Mouse (Mus musculus) natural killer cell, adult 2 months (primary cell): ENCODE measurements at regions not wholly inside any gene's neighbourhood (a gene's known extent, or its start where the extent isn't known, plus 50 kb on each side); places are given as distances from the start of the nearest gene placed in this dataset.
"Not testable (repeated sequence)": the region's sequence is repeated elsewhere in the genome, so short reads cannot be mapped to it uniquely, and the experiment has no call there.

ENCODE experiments used
- DNase-seq, 2 experiments: peaks; one replicate each; pipeline ENCODE4 v3.0.0; 2022; ENCODE audit warnings: low spot score in 2 of 2

DNA sequence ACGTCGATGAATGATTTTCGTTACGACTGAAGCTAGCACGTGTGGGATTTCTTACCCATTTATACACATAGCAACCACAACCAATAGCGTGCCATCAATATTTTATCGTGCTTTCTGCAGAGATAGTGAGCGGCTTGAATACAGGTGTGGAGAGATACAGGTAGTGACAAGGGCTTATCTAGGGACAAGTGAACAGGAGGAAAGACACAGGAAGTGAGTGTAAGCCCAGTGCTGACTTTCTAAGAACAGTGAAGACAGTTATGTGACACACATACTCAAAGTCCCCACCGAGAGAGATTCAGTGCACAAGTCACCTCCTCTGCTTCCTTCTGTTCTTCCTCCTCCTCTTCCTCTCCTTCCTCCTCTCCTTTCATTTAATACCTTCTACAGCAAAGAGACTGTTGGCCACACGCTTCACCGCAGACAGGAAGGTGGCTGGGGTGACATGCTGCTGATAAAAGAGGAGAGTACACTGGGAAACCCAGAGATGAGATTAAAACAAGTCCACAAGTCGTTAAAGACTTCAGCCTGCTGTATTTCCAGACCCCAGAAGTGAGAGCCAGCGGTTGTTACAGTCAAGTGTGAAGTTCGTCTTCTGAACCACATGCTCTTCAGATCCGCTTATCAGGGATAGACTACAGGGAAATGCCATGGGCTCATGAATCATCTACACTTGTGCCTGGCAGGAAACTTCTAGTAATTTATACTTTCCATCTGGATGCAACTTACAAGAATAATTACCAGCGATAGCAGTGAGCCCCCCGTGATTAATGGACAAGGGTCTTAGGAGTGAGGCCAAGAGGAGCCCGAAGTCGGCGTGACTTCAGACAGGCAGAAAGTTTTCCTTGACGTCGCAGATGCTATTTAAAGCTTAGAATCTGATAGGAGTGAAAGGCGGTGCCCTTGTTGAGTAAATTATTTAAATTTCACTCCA is 180.5 kb downstream of the Gxylt1 start:
- DNase-seq, result no peak

DNA sequence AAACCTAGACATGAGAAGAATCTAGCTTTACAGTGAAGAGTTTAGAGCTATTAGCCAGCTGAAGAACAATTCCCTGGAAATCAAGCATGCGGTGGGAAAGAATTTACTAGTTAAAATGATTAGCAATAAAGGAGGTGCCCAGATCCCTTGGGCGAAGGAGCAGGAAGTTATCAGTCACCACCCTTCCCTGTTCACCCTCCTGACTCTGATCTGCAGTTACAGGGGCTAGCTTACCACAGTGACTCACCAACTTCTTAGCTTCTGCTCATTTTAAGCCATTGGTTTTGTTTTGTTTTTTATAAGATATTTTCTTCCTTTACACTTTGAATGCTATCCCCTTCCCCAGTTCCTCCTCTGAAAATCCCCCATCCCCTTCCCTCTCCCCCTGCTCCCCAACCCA is 183.6 kb downstream of the Gxylt1 start:
- DNase-seq, result no peak

DNA sequence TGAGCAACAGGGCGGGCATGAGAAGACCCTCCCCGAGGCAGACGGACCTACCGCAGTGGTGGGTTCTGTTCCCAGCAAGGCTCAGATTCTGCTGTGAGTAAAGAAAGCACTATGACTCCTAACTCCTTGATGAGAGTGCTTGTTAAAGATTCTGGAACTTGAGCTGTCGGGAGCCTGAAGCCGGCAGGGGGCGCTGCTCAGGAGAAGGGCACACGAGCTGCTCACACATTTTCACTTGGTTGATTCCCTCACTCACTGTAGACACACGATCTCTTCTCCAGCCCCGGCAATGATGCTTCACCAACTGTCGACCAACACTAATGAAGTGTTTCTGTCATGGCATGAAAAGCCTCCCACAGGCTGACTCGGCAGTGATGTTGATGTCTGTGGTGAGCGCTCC is 185.6 kb downstream of the Gxylt1 start:
- DNase-seq, result peak in 1 of 2 experiments; percentile 9

DNA sequence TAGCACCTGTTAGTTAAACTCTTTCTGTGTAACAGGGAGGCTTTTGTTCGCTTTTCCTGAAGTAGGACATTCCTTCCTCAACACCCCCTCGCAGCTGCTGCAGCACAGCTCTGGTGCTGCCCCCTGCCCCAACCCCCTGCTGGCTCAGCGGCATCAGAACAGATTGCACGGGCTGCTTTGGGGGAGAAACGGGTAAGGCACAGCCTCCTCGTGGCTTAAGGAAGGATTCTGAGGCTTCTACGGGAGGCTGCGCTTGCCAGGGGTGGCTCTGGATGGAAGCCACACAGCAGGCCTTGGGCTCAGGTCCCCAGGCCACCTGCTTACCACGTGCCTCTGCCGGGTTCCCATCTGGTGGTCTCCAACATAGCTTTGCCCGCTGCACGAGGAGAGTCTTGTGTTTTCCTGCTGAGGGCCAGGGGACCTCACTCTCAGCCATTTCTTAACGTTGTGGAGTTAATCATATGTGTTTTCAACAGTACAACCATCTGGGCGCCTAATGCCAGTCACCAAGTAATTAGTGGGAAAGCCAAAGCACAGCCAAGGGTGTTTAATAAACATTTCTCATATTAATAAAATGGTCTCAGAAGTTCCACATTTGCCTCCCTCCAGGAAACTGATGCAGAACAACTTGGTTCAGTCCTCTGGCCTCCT is 189.9 kb downstream of the Gxylt1 start:
- no peak for DNase-seq

DNA sequence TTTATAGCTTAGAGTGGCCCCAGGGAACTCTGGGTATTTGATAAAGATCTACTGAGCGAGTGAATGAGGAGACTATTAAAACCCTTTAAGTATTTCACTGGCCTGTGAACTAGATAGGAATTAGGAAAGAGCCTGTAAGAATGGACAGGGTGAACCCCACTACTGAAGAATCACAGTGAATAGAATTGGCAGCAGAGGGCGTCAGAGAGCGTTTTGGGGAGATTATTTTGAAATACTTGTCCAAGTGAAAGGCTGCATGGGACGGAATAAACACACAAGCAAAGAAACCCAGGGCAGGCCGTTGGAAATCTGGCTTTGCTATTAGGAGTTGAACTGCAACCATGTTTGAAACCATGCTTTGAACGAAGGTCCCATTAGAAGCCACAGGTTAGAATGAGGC is 200.9 kb downstream of the Gxylt1 start:
- no peak for DNase-seq

DNA sequence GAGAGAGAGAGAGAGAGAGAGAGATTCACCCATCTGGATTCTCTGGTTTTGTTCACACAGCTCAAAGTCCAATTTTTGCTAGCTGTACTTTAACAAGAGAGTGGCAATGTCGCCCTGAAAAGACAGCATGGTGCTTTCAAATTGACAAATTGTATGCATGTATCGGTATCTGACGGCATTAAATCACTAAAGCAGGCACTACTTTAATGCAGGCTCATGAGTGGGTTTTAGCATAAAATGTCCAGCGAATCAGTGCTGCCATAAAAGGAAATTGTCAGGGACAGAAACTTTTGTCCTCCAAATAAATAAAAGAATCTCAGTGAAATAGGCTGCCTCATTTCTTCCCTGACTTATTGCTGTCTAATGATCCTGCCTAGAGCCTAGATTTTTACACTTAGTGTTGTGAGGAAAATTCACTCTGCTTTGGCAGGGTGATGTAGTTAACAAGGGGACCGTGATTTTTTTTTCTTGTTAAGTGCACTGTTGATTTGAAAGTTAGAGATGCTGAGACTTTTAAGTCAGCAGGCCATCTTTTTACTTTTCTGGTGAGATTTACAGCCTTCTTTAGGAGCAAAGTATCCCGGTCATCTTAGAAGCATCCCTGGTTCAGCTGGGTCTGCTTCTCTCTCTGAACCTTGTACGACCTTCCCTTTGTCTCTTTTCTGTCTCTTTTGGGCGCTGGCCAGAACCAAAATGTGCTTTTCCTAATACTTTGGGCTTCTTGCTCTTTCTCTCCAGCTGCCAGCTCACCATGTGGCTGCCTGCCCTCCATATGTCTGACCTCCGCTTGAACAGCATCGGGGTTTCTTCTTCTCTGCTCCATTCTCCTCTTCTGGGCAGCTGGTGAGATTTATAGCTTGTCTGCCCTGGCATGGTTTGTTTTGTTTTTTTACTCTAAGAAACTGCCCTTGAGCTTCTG is 212.5 kb downstream of the Gxylt1 start:
- DNase-seq, result no peak

DNA sequence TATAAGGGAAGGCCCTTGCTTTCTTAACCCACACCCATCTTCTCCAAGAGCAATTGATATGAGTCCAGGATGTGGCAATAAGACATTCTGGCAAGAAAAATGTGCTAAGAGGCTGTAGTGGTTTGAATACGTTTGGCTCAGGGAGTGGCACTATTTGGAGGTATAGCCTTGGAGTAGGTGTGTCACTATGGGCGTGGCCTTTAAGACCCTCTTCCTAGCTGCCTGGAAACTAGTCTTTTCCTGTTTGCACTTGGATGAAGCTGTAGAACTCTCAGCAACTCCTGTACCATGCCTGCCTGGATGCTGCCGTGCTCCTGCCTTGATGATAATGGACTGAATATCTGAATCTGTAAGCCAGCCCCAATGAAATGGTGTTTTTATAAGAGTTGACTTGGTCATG is 221.5 kb downstream of the Gxylt1 start:
- no peak for DNase-seq

DNA sequence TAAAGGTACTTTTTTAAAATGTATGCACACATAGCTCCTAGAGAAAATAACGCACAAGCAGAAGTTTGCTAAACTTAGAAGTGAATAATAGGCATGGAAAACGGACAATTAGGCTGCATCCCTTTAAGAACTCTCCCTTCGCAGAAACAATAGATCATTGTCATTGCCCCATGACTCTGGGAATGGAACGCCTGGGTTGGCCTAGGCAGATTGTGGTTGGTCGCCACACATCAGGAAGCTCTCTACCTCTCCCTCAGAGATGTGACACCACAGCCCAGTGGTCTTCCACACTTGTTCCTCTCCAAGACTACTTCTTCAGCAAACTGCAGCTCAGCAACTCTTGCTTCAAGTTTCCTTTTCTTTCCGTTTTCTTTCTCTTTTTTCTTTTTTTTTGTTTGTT is 247.8 kb downstream of the Gxylt1 start:
- DNase-seq, result no peak

DNA sequence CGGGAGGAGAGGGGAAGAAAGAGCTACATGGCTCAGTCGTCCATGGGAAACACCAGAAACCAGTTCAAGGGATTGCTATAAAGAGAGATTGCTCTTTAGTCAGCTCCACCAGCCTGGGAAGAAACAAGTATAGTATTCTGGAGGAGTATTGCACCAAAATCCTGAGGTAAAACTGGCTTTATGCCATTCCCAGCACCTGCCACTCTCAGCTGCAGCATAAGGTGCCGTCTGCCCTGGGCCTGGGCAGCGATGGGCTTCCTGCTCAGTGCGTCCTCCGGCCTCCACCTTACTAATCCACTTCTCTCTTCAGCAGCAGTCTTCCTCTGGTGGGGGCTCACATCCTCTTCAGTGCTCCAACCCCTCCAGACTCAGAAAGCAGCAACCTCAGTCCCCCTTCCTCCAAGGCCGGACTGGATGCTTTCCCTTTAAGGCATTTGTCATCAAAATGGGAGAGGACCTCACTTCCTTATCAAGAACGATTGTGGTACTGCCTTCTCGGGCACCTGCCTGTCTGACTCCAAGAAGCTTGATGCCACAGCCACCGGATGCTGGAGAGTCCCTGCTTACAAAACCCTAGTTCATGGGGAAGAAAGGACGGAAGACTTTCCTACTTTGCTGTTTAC is 248.4 kb downstream of the Gxylt1 start:
- no peak for DNase-seq

DNA sequence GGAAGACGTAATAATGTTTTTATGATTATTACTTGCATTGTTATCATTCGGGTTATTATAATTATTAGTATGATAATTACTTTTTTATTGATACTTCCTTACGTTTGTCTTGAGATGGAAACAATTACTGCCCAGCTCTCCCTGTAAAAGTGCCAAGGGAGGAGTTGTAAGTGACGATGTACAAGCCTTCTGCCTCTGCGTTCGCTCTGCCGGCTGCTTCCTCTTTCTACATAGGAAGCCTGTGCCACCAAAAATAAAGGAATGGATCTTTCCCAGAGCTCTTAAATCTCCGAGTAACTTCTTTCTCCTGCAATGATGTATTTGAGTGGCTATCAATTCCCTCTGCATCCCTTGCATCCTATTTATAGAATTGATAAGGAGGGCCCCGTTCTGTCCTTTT is 249.2 kb downstream of the Gxylt1 start:
- no peak for DNase-seq

DNA sequence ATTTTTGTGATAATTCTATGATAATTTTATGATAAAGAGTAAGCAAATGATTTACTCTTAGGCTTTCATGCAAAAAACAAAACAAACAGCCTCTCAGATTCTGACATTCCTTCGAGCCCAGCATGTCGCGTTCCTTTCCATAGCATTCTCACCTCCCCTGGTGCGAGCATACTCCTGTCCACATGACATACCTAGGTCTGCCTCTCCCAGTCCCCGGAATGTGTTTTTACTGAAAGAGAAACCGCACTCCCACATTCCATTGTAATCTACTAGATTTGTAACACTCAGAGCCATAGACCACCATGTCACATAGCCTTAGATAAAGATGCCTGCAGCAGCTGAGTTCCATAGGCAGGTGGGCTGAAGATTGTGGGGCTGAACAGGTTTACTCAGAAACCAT is 250.8 kb downstream of the Gxylt1 start:
- DNase-seq, result no peak

DNA sequence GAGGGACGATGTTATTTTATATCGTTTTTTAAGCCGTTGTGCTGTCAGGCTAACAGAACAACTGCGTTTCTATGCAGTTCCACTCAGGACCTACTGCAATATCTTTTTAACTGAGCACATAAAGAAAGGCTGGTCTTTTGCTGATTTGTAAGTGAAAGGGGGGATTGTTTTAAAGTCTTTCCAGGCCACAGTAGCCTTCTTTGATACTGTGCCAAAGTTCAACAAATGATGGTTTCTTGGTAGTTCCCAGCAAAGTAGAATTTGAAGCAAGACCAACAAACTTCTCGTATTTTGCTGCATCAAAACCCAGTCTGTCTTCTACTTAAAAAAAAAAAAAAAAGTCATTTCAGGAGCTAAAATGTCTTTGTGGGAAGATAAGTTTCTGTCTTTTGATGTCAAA is 263.8 kb downstream of the Gxylt1 start:
- no peak for DNase-seq

DNA sequence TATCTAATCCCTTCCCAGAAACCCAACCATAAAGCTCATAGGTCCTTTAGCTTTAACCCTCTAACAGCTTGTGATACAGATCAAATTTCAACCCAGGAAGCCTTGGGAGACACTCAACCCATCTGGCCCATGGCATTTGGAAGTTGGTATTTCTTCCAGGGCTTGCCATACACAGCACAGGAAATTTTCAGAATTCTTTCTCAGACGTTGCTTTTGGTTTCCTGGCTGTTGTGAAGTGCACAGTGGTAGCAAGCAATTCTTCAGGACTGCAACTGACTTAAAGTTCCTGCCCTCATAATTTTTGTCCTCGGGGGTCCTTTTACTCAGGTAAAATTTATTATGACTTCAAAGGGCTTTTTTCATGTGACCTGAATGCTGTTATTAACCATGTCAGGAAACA is 264.4 kb downstream of the Gxylt1 start:
- DNase-seq, result no peak

DNA sequence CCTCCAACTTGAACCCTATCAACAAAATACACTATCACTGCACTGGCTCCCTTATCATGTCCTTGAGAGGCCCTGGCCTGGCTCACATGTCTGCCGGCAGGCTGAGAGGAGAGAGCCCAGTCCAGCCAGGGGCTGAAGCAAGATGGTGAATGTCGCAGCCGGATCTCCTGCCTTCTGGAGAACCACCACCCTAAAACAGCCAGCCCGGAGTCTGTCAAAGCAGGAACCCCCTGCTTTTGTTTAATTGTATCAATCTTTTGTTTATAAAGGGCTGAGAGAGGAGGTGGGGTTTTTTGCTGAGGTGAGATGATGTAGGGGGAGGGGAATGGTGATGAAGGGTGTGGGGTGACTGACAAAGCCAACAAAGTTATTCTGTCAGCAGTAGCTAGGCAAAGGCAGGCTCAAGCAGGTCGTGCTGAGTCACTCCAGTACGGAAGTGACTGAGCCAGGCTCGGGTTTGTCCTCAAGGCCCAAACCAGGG is 269.2 kb downstream of the Gxylt1 start:
- no peak for DNase-seq

DNA sequence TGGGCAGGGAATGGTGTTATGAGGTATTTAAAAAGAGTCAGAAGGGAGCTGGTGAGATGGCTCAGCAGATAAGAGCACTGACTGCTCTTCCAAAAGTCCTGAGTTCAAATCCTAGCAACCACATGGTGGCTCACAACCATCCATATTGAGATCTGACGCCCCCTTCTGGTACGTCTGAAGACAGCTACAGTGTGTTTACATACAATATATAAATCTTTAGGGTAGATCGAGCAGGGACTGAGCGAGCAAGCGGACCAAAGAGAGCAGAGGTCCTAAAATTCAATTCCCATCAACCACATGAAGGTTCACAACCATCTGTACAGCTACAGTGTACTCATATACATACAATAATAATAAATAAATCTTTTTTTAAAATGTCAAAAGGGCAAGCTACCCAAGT is 269.8 kb downstream of the Gxylt1 start:
- not testable (repeated sequence) for DNase-seq

DNA sequence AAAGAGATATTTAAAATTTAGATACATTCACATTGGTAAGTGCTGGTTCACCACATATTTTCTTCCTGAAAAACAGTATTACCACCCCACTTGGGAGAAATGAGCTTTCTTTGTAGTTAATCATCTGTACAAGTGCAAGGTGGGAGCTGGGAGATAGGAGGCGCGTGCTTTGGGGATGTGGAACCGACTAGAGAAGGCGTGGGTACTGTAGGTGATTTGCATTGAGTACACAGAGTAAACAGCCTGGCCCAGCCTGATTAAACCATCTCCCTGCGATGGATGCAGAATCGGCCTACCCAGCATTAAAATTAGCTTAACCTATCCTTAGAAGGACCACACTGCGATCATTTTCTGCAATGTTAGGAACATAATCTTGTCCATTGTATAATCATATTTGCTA is 270.4 kb downstream of the Gxylt1 start:
- no peak for DNase-seq

DNA sequence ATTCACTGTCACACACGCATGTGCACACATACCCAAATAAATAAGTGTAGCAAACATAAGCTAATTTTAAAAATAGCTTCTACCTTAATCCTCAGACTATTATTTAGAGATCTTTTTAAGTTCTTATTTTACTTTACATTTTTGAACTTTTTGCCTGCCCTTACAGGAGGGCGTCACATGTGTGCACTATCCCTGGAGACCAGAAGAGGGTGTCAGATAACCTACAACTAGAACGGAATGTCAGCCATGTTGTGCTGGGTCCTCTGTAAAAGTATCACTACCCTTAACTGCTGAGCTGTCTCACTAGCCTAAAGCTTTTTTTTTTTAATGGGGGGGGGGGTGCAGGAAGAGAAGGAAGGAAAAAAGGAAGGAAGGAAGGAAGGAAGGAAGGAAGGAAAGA is 271.7 kb downstream of the Gxylt1 start:
- no peak for DNase-seq

DNA sequence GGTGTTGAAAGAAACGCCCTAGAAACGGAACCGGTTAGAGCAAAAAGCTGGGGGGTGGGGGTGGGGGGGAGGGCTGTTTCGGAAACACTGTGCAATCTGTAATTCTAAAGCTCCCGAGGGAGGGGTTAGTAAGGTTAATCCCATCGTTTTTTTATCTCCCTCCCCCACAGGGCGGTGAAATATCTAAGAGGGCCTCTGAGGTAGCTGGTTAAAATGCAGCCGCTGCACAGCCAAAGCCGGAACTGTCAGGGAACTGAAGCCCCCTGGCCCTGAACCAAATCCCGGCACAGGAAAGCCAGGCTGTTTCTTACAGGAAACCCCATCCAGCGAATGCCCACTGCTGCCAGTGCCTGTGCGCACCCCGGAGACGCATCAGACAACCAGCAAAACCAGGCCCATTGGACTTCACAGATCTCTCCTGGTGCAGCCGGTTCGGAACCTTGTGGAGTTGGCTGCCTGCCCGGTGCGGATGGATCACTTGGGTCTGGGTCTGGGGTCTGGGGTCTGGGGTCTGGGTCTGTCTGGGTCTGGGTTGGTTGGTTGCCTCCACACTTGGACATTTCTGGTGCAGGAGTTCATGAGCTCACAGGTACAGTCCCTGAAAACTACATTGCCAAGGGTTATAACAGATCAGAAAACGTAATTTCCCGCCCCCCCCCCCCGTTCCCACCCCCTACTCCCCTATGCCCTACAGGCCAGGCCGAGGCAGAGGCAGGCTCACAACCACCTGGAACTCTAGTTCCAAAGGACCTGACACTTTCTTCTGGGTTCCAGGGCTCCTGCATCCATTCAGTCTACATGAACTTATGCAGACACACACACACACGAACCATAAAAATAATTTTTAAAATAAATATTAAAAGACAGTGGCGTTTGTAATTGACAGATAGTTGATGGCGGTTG is 272.7 kb downstream of the Gxylt1 start:
- DNase-seq, result no peak

DNA sequence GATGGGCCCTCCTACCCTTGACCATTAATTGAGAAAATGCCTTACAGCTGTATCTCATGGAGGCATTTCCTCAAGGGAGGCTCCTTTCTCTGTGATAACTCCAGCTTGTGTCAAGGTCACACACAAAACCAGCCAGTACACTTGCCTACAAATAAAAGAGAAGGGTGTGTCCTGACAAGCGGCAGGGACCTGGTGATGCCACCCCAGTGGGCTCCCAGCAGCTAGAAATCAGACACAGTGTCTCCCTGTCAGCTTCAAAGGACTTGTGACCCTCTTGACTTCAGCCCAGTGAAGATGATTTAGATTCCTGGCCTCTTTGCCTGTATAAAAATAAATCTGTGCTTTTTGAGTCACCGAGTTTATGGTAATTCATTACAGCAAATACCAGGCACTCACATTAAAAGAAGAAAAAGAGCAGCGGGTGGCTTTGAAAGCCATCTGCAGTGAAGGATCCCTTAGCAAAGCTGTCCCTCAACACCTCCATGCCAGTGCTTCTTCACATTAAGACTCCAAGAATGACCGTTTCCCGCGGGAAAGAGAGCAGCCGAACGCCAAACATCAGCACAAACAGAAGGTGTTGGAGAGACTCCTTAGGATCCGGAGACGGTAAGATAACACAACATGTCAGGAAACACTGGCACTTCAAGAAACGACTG is 273.5 kb downstream of the Gxylt1 start:
- no peak for DNase-seq

DNA sequence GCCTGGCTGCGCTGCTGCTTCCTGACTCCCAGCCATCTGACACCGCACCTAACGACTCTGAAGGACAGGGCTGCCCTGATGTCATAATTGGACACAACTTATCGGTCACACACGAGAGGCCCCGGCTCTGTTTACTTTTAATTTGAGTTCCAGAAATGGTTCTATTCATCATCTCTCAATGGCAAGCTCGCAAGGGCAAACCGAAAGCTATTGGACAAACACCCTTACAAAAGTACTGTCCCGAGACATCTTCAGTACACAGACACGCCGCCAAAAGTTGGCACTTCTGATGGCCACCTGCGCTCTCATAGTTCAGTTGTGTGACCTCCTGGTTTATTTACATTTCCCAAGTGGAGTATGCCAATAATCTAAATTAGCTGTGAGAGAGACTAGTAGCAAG is 274.9 kb downstream of the Gxylt1 start:
- no peak for DNase-seq
